Mouse (Mus musculus) sigmoid colon, adult 10 weeks (tissue): Measurements from ENCODE around the gene Olfr681. TPM values are rescaled to one million over a fixed set of nuclear protein-coding genes. Genes with fewer than 3 reads are reported as not detected.

Source experiments
- polyA plus RNA-seq: library from polyadenylated mRNA; stranded (reverse); fragments of 350-450 nt; fragmentation: Illumina TruSeq; extraction: RNeasy Lipid Tissue Mini Kit (QIAGEN cat#74804); gene quantifications from one replicate; pipeline ENCODE4 v1.2.3, GENCODE M21; 2014; ENCODE audit warnings: low read depth, low replicate concordance

Gene Olfr681
- polyA plus RNA-seq, result not detected

GRCm38 (mm10) chr7:105116536-105116935 lies at the start of gene Olfr681:
Gene Olfr681 (plus strand): TSS chr7:105116836.

GRCm38 (mm10) chr7:105080905-105081304 lies 35.7 kb upstream of the Olfr681 start, which contains the start of gene Olfr679:
Gene Olfr679 (plus strand): TSS chr7:105081205.

GRCm38 (mm10) chr7:105092717-105093116 lies 23.9 kb upstream of the Olfr681 start, which contains the start of gene Olfr680-ps1:
Gene Olfr680-ps1 (minus strand): TSS chr7:105092817.

GRCm38 (mm10) chr7:105146912-105147311 lies 30.3 kb downstream of the Olfr681 start, which contains the start of gene Olfr683:
Gene Olfr683 (minus strand): TSS chr7:105147012.

GRCm38 (mm10) chr7:105163553-105163952 lies 46.9 kb downstream of the Olfr681 start, which contains the start of gene Olfr684:
Gene Olfr684 (minus strand): TSS chr7:105163653.

Other genes with a start within 250 kb of the Olfr681 start
- not detected for gene Olfr665, start 238.8 kb upstream of the Olfr681 start, polyA plus RNA-seq
- gene Olfr666, start 220.9 kb upstream of the Olfr681 start, polyA plus RNA-seq, result not detected
- gene Olfr667, start 195.4 kb upstream of the Olfr681 start, polyA plus RNA-seq, result not detected
- not detected for gene Olfr668, start 188.8 kb upstream of the Olfr681 start, polyA plus RNA-seq
- gene Olfr669, start 182.6 kb upstream of the Olfr681 start, polyA plus RNA-seq, result not detected
- not detected for gene Olfr670, start 154.2 kb upstream of the Olfr681 start, polyA plus RNA-seq
- not detected for gene Olfr671, start 137.7 kb upstream of the Olfr681 start, polyA plus RNA-seq
- not detected for gene Olfr672, start 114.8 kb upstream of the Olfr681 start, polyA plus RNA-seq
- not detected for gene Olfr675, start 88.4 kb upstream of the Olfr681 start, polyA plus RNA-seq
- not detected for gene Olfr676, start 84.1 kb upstream of the Olfr681 start, polyA plus RNA-seq
- gene Olfr677, start 65.5 kb upstream of the Olfr681 start, polyA plus RNA-seq, result not detected
- gene Olfr678, start 52.4 kb upstream of the Olfr681 start, polyA plus RNA-seq, result not detected
- not detected for gene Olfr679, start 35.6 kb upstream of the Olfr681 start, polyA plus RNA-seq
- not detected for gene Olfr680-ps1, start 24.0 kb upstream of the Olfr681 start, polyA plus RNA-seq
- gene Olfr683, start 30.2 kb downstream of the Olfr681 start, polyA plus RNA-seq, result not detected
- not detected for gene Olfr684, start 46.8 kb downstream of the Olfr681 start, polyA plus RNA-seq
- gene Olfr685, start 69.2 kb downstream of the Olfr681 start, polyA plus RNA-seq, result not detected
- not detected for gene Olfr686, start 90.6 kb downstream of the Olfr681 start, polyA plus RNA-seq
- gene Olfr688, start 171.3 kb downstream of the Olfr681 start, polyA plus RNA-seq, result not detected
- not detected for gene Olfr689, start 194.3 kb downstream of the Olfr681 start, polyA plus RNA-seq
- gene Olfr690, start 217.3 kb downstream of the Olfr681 start, polyA plus RNA-seq, result not detected
- not detected for gene Olfr691, start 225.4 kb downstream of the Olfr681 start, polyA plus RNA-seq